Mouse (Mus musculus) hindbrain, embryonic 15.5 days (tissue): ENCODE data around the gene Wnt5b. TPM values are rescaled to one million over a fixed set of nuclear protein-coding genes. Genes with fewer than 3 reads are reported as not detected.

ENCODE experiments used
- ATAC-seq: fragments of 200-750 bp; cut with Nextera tagmentation; 2 replicates; pipeline ENCODE4 v1.8.0; 2017; ENCODE audit warnings: low read depth, moderate number of reproducible peaks, moderate TSS enrichment; ENCODE audit not compliant: low FRiP score
- H3K27ac ChIP-seq: fragments of 300-500 bp; sonication (generic); replicated peaks from 2 replicates; pipeline ENCODE4 v1.5.1; 2015; ENCODE audit warnings: mild to moderate bottlenecking, inconsistent platforms
- H3K27me3 ChIP-seq: fragments of 300-500 bp; sonication (generic); 2 replicates; pipeline ENCODE4 v1.6.1; 2015; ENCODE audit warnings: control low read depth, inconsistent platforms
- H3K36me3 ChIP-seq: fragments of 300-500 bp; sonication (generic); 2 replicates; pipeline ENCODE4 v1.6.1; 2015; ENCODE audit warnings: control low read depth, inconsistent platforms
- H3K4me1 ChIP-seq: fragments of 300-500 bp; sonication (generic); replicated peaks from 2 replicates; pipeline ENCODE4 v1.6.1; 2015; ENCODE audit warnings: control low read depth, inconsistent platforms
- H3K4me2 ChIP-seq: fragments of 300-500 bp; sonication (generic); 2 replicates; pipeline ENCODE4 v1.6.1; 2015; ENCODE audit warnings: moderate library complexity, mild to moderate bottlenecking, inconsistent platforms
- H3K4me3 ChIP-seq: fragments of 300-500 bp; sonication (generic); 2 replicates; pipeline ENCODE4 v1.5.1; 2015; ENCODE audit warnings: mild to moderate bottlenecking, inconsistent platforms
- H3K9ac ChIP-seq: fragments of 300-500 bp; sonication (generic); 2 replicates; pipeline ENCODE4 v1.6.1; 2015; ENCODE audit warnings: inconsistent platforms
- H3K9me3 ChIP-seq: fragments of 300-500 bp; sonication (generic); 2 replicates; pipeline ENCODE4 v1.6.1; 2016; ENCODE audit warnings: control low read depth, inconsistent platforms
- WGBS: fragments of 180-500 bp; shearing (Covaris S2); methylation state at CpG from one replicate; pipeline ENCODE4 v1.1.7; 2015; 5-methylcytosine and 5-hydroxymethylcytosine counted together
- polyA plus RNA-seq: library from polyadenylated mRNA; unstranded; fragments of >200 nt; fragmentation: Nextera tagmentation; extraction: Ambion mirVana; gene quantifications from 2 replicates; pipeline ENCODE4 v1.2.1, GENCODE M21; 2015

Wnt5b gene
- polyA plus RNA-seq, 1 experiment from 2014 or later = 6.6 TPM

- ATAC-seq = 0 out of 2 replicates have a peak, but pooled peaks have one; percentile 10
- Histone ChIP-seq H3K4me1 (peaks cover 45% of the 10 kb centered on the region), H3K27ac (peak overlapping the region; percentile 97), H3K9me3 (no peaks in the 10 kb centered on the region), H3K36me3 (0 out of 2 replicates have a peak, but pooled peaks cover 3% of the 10 kb centered on the region), H3K4me2 (peak overlapping the region; percentile 99), H3K9ac (peak overlapping the region; percentile 66), H3K27me3 (no peaks in the 10 kb centered on the region), H3K4me3 (peak overlapping the region; percentile 76)
- WGBS = 2% methylated on average over 33 of the region's 33 CpGs
Observed at GRCm38 (mm10) chr6:119480706-119481331, 63.3 kb downstream of the Wnt5b start.

GRCm38 (mm10) chr6:119479876-119480705, 64.1 kb downstream of the Wnt5b start:
- 0 out of 2 replicates have a peak, but pooled peaks cover 3% of the 10 kb centered on the region for H3K36me3 ChIP-seq
- ATAC-seq = peak; percentile 23
- peaks cover 45% of the 10 kb centered on the region for H3K4me1 ChIP-seq
- H3K9ac ChIP-seq = peak overlapping the region; percentile 66
- peak overlapping the region; percentile 97 for H3K27ac ChIP-seq
- peak overlapping the region; percentile 76 for H3K4me3 ChIP-seq
- no peaks in the 10 kb centered on the region for H3K27me3 ChIP-seq
- H3K9me3 ChIP-seq = no peaks in the 10 kb centered on the region
- peak overlapping the region; percentile 99 for H3K4me2 ChIP-seq
- WGBS = under 1% methylated on average over 69 of the region's 70 CpGs

GRCm38 (mm10) chr6:119479343-119479875, 64.7 kb downstream of the Wnt5b start, which contains the start of gene Fbxl14:
Gene Fbxl14, plus strand, starts transcription at chr6:119479668.
- ATAC-seq = peak; percentile 91
- Histone ChIP-seq H3K27me3 (no peaks in the 10 kb centered on the region), H3K27ac (peak within 1 kb of the TSS; percentile 97), H3K36me3 (0 out of 2 replicates have a peak, but pooled peaks cover 3% of the 10 kb centered on the region), H3K4me1 (peaks cover 40% of the 10 kb centered on the region), H3K9me3 (no peaks in the 10 kb centered on the region), H3K4me2 (peak within 1 kb of the TSS; percentile 99), H3K4me3 (peak within 1 kb of the TSS; percentile 76), H3K9ac (peak within 1 kb of the TSS; percentile 66)
- under 1% methylated on average over 47 of the region's 101 CpGs for WGBS

- WGBS = 3% methylated on average over 45 of the region's 49 CpGs
- peak; percentile 92 for ATAC-seq
- Histone ChIP-seq H3K4me1 (peaks cover 34% of the 10 kb centered on the region), H3K27me3 (no peaks in the 10 kb centered on the region), H3K9ac (peak overlapping the region; percentile 66), H3K4me2 (peak overlapping the region; percentile 99), H3K9me3 (no peaks in the 10 kb centered on the region), H3K4me3 (peak overlapping the region; percentile 76), H3K27ac (peak overlapping the region; percentile 97), H3K36me3 (0 out of 2 replicates have a peak, but pooled peaks cover under 1% of the 10 kb centered on the region)
Observed at GRCm38 (mm10) chr6:119478560-119479342, 65.4 kb downstream of the Wnt5b start.

GRCm38 (mm10) chr6:119477686-119478310, 66.3 kb downstream of the Wnt5b start:
- H3K4me1 ChIP-seq = peaks cover 24% of the 10 kb centered on the region

GRCm38 (mm10) chr6:119475988-119476387, 68.2 kb downstream of the Wnt5b start:
- Histone ChIP-seq H3K36me3 (no peaks in the 10 kb centered on the region), H3K27me3 (no peaks in the 10 kb centered on the region), H3K4me3 (no peak overlapping the region), H3K27ac (no peak overlapping the region), H3K9me3 (no peaks in the 10 kb centered on the region), H3K4me2 (no peak overlapping the region), H3K9ac (no peak overlapping the region), H3K4me1 (peaks cover 14% of the 10 kb centered on the region)
- ATAC-seq = no peak
- 94% methylated on average over 6 of the region's 6 CpGs for WGBS

More at GRCm38 (mm10) chr6:119477686-119478310, 66.3 kb downstream of the Wnt5b start:
- H3K9me3 ChIP-seq = no peaks in the 10 kb centered on the region
- WGBS = 62% methylated on average over 13 of the region's 13 CpGs
- no peaks in the 10 kb centered on the region for H3K27me3 ChIP-seq
- H3K36me3 ChIP-seq = no peaks in the 10 kb centered on the region
- no peak overlapping the region for H3K9ac ChIP-seq
- ATAC-seq = no peak
- H3K27ac ChIP-seq = no peak overlapping the region; the same call in 1 of the 2 replicates
- no peak overlapping the region for H3K4me2 ChIP-seq
- H3K4me3 ChIP-seq = no peak overlapping the region

GRCm38 (mm10) chr6:119473992-119474391, 70.2 kb downstream of the Wnt5b start:
- no peak for ATAC-seq
- Histone ChIP-seq H3K9me3 (no peaks in the 10 kb centered on the region), H3K4me2 (no peak overlapping the region), H3K4me3 (no peak overlapping the region), H3K27me3 (no peaks in the 10 kb centered on the region), H3K4me1 (peaks cover 10% of the 10 kb centered on the region), H3K9ac (no peak overlapping the region), H3K27ac (no peak overlapping the region), H3K36me3 (no peaks in the 10 kb centered on the region)
- WGBS = 89% methylated on average over 4 of the region's 4 CpGs

- Histone ChIP-seq H3K27me3 (no peaks in the 10 kb centered on the region), H3K36me3 (no peaks in the 10 kb centered on the region), H3K27ac (no peak overlapping the region), H3K4me1 (peaks cover 6% of the 10 kb centered on the region), H3K9ac (no peak overlapping the region), H3K4me2 (no peak overlapping the region), H3K9me3 (no peaks in the 10 kb centered on the region), H3K4me3 (no peak overlapping the region)
- no peak for ATAC-seq
- WGBS = 82% methylated on average over 7 of the region's 7 CpGs
Observed at GRCm38 (mm10) chr6:119473446-119473845, 70.7 kb downstream of the Wnt5b start.

- Histone ChIP-seq H3K4me1 (no peaks in the 10 kb centered on the region), H3K27ac (no peak overlapping the region), H3K9me3 (no peaks in the 10 kb centered on the region), H3K4me2 (no peak overlapping the region), H3K4me3 (no peak overlapping the region), H3K27me3 (no peaks in the 10 kb centered on the region), H3K9ac (no peak overlapping the region), H3K36me3 (no peaks in the 10 kb centered on the region)
- WGBS = 75% methylated on average over 3 of the region's 3 CpGs
- ATAC-seq = no peak
Observed at GRCm38 (mm10) chr6:119472705-119473104, 71.4 kb downstream of the Wnt5b start.

- H3K36me3 ChIP-seq = no peaks in the 10 kb centered on the region
- H3K4me1 ChIP-seq = no peaks in the 10 kb centered on the region
- H3K4me2 ChIP-seq = no peak overlapping the region
- no peaks in the 10 kb centered on the region for H3K9me3 ChIP-seq
- no peak overlapping the region for H3K9ac ChIP-seq
- H3K4me3 ChIP-seq = no peak overlapping the region
- no peaks in the 10 kb centered on the region for H3K27me3 ChIP-seq
- no peak overlapping the region for H3K27ac ChIP-seq
- ATAC-seq = no peak
- WGBS = 17% methylated on average over 5 of the region's 5 CpGs
Observed at GRCm38 (mm10) chr6:119472135-119472534, 72.0 kb downstream of the Wnt5b start.

GRCm38 (mm10) chr6:119470777-119471176, 73.4 kb downstream of the Wnt5b start:
- no peaks in the 10 kb centered on the region for H3K9me3 ChIP-seq
- no peak overlapping the region for H3K4me3 ChIP-seq
- no peaks in the 10 kb centered on the region for H3K27me3 ChIP-seq
- no peak overlapping the region for H3K4me2 ChIP-seq
- no peaks in the 10 kb centered on the region for H3K4me1 ChIP-seq
- no peak overlapping the region for H3K27ac ChIP-seq
- H3K36me3 ChIP-seq = no peaks in the 10 kb centered on the region
- H3K9ac ChIP-seq = no peak overlapping the region
- WGBS = 88% methylated on average over 3 of the region's 3 CpGs
- ATAC-seq = no peak
